Mouse (Mus musculus): ENCODE measurements around the gene Olfr120. TPM values are rescaled to one million over a fixed set of nuclear protein-coding genes. Genes with fewer than 3 reads are reported as not detected.

Gene Olfr120
- polyA plus RNA-seq (2017; shearing (Covaris generic)), result not detected

DNA sequence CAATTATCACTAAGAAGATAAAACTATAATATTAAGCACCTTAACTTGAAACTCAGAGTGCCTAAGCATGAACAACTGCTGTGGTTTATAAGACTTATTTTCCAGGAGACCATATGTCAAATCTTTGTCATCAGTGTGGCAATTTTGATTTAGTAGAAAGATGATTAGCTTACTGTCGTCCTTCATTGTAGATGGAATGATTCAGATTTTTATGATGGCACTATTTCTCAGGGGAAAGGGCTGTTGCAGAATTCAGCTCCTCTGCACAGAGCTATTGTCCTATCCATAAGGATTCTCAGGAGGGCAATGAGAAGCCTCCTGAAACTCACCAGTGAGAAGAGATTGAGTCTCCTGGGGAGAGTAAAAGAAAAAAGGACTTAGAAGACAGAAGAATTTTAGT, at the start of gene Olfr120:
Gene Olfr120 (plus strand): TSS at position 301 of the 400 bp plus-strand sequence.

DNA sequence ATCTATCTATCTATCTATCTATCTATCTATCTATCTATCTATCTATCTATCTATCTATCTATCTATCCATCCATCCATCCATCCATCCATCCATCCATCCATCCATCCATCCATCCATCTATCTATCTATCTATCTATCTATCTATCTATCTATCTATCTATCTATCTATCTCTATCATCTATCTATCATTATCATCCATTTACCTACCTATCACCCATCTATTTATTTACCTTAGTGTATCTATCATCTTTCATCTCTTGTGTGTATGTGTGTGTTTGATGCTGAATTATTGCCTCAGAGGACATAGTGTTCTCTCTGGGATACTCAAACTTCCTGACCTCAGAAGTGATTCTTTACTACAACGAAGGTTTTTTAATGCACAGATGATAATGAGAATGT, 25.3 kb upstream of the Olfr120 start, which contains the start of gene Olfr119:
Gene Olfr119 (plus strand): TSS at position 301 of the 400 bp plus-strand sequence.

DNA sequence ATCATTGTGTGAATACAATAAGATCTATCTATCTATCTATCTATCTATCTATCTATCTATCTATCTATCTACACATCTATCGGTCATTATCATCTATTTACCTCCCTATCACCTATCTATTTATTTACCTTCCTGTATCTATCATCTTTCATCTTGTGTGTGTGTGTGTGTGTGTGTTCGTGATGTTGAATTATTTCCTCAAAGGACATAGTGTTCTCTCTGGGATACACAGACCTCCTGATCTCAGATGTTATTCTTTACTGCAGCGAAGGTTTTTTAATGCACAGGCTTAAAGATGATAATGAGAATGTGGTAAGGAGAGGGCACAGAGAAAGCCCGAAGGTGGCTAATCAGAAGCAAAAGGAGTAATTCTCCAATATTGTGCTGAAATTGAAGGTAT, 46.7 kb downstream of the Olfr120 start, which contains the start of gene Olfr122:
Gene Olfr122 (plus strand): TSS at position 301 of the 400 bp plus-strand sequence.

Other genes starting within 250 kb of the Olfr120 start
- gene H2-M2, start 238.3 kb upstream of the Olfr120 start, polyA plus RNA-seq (2017; shearing (Covaris generic)), result not detected
- gene Olfr110, start 229.3 kb upstream of the Olfr120 start, polyA plus RNA-seq (2017; shearing (Covaris generic)), result not detected
- gene Olfr111, start 213.8 kb upstream of the Olfr120 start, polyA plus RNA-seq (2017; shearing (Covaris generic)), result not detected
- gene Olfr112, start 152.4 kb upstream of the Olfr120 start, polyA plus RNA-seq (2017; shearing (Covaris generic)), result not detected
- gene Olfr113, start 144.1 kb upstream of the Olfr120 start, polyA plus RNA-seq (2017; shearing (Covaris generic)), result not detected
- not detected for gene Olfr114, start 129.1 kb upstream of the Olfr120 start, polyA plus RNA-seq (2017; shearing (Covaris generic))
- not detected for gene Olfr115, start 94.7 kb upstream of the Olfr120 start, polyA plus RNA-seq (2017; shearing (Covaris generic))
- not detected for gene Olfr116, start 94.6 kb upstream of the Olfr120 start, polyA plus RNA-seq (2017; shearing (Covaris generic))
- gene Olfr117, start 58.0 kb upstream of the Olfr120 start, polyA plus RNA-seq (2017; shearing (Covaris generic)), result 0.23 TPM
- gene Olfr118, start 54.8 kb upstream of the Olfr120 start, polyA plus RNA-seq (2017; shearing (Covaris generic)), result 0.21 TPM
- gene Olfr119, start 25.2 kb upstream of the Olfr120 start, polyA plus RNA-seq (2017; shearing (Covaris generic)), result not detected
- gene Olfr121, start 27.0 kb downstream of the Olfr120 start, polyA plus RNA-seq (2017; shearing (Covaris generic)), result not detected
- gene Olfr122, start 46.8 kb downstream of the Olfr120 start, polyA plus RNA-seq (2017; shearing (Covaris generic)), result not detected
- not detected for gene Olfr123, start 71.7 kb downstream of the Olfr120 start, polyA plus RNA-seq (2017; shearing (Covaris generic))
- not detected for gene Olfr124, start 78.1 kb downstream of the Olfr120 start, polyA plus RNA-seq (2017; shearing (Covaris generic))
- not detected for gene Olfr125, start 111.1 kb downstream of the Olfr120 start, polyA plus RNA-seq (2017; shearing (Covaris generic))
- gene Olfr126, start 125.7 kb downstream of the Olfr120 start, polyA plus RNA-seq (2017; shearing (Covaris generic)), result 0.20 TPM
- gene Olfr127, start 178.6 kb downstream of the Olfr120 start, polyA plus RNA-seq (2017; shearing (Covaris generic)), result 0.11 TPM
- gene Olfr128, start 198.7 kb downstream of the Olfr120 start, polyA plus RNA-seq (2017; shearing (Covaris generic)), result not detected
- gene Olfr761, start 231.3 kb downstream of the Olfr120 start, polyA plus RNA-seq (2017; shearing (Covaris generic)), result not detected